Mouse (Mus musculus): ENCODE measurements around the gene Ppm1l. TPM values are rescaled to one million over a fixed set of nuclear protein-coding genes. Genes with fewer than 3 reads are reported as not detected.

Gene Ppm1l
- polyA plus RNA-seq, 1 experiment from 2014 or later: 9.6 TPM

DNA sequence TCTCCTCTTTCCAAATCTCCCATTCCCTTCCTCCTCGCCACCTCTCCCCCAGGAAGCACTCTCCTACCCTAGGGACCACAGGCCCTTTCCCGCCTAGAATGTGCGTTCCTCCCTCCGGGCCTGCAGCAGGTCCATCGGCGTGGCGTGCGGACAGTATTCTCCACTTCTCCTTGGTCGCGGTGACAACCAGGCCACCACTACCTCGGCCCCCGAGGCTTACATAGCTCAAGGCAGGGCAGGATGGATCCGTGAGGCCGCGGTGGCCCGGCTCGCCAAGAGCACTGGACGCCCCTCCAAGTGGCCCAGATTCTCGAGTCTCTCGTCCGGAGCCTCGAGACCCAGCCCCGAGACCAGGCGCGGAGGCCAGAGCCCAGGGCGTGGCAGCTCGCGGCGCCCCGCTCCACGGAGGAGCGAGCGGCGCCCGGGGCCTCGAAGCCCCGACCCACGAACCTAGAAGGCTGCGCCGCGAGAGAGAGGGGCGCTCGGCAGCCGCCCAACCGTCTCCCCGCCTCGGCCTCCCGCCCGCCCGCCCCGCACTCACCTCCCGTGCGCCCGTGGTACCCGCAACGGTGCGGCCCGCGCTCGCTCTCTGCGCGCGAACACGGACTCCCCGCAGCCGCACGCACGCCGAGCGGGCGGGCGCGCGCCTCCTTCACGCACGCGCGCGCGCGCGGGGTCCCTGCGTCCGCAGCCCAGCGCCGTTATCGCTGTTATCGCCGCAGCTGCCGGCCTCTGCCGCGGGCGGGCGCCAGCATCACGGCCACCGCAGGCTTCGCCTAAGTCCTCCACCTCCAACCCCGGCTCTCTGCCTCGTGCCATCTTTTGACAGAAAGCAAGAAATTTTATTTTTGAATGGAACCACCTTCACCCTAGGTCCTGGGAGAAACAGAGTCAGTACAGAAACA, 281.9 kb downstream of the Ppm1l start, which contains the start of gene B3galnt1:
Gene B3galnt1 (minus strand): TSS at position 700 of the 905 bp plus-strand sequence.
- Histone ChIP-seq H3K36me3 (no peaks in the 10 kb centered on the region), H3K27me3 (no peaks in the 10 kb centered on the region), H3K4me2 (peak within 1 kb of the TSS; percentile 77), H3K9ac (peak within 1 kb of the TSS; percentile 80), H3K4me1 (peaks cover 13% of the 10 kb centered on the region; the same call in 1 of the 2 replicates), H3K4me3 (peak within 1 kb of the TSS; percentile 64), H3K9me3 (no peaks in the 10 kb centered on the region), H3K27ac (peak within 1 kb of the TSS; percentile 76)
- peak; percentile 48 for ATAC-seq (ENCODE audit: insufficient number of reproducible peaks, low FRiP score, low TSS enrichment, low read depth)
- under 1% methylated on average over 93 of the region's 99 CpGs for WGBS

DNA sequence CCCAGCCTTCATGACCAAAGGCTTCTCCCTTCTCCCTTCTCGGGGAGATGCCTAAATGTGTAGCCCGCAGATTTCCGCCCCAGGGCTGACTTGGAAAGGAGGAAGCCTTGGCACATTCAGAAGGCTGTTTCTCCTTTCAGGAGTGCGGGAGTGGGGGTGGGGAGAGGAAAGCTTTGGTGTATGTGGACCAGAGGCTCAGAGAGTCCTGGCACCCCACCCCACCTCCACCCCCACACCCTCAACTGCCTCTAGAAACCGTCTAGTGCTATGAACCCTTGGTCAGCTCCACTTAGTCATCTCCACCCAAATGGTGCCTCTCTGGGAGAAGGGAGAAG, 282.5 kb downstream of the Ppm1l start:
- 7% methylated on average over 5 of the region's 5 CpGs for WGBS
- peak overlapping the region; percentile 77 for H3K4me2 ChIP-seq
- ATAC-seq (ENCODE audit: insufficient number of reproducible peaks, low FRiP score, low TSS enrichment, low read depth): peak; percentile 4; the same call in 1 of the 2 replicates

DNA sequence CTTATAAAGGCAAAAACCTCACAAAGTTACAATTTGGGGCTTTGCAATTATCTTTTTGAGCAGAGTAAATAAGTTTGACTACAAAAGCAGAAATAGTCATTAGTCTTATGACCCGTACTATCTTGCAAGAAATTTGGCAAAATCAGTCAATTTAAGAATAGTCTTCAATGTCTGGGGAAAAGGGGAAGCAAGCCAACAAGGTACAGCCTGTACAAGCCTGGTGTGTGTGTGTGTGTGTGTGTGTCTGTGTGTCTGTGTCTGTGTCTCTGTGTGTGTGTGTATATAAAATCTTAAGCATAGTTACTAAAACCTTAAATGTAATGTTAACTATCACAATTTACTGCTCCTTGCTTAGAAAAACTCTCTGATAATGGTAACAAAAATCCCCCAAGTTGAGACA, 290.3 kb downstream of the Ppm1l start:
- no peak overlapping the region for H3K9ac ChIP-seq
- H3K4me3 ChIP-seq: no peak overlapping the region
- no peaks in the 10 kb centered on the region for H3K27me3 ChIP-seq
- no peak overlapping the region for H3K27ac ChIP-seq
- 59% methylated on average over 1 of the region's 1 CpGs for WGBS
- H3K4me1 ChIP-seq: no peaks in the 10 kb centered on the region
- H3K4me2 ChIP-seq: no peak overlapping the region
- no peaks in the 10 kb centered on the region for H3K36me3 ChIP-seq
- no peak for ATAC-seq (ENCODE audit: insufficient number of reproducible peaks, low FRiP score, low TSS enrichment, low read depth)
- no peaks in the 10 kb centered on the region for H3K9me3 ChIP-seq

More for the DNA sequence above, 282.5 kb downstream of the Ppm1l start:
- H3K4me3 ChIP-seq: peak overlapping the region; percentile 64
- H3K9me3 ChIP-seq: no peaks in the 10 kb centered on the region
- peak overlapping the region; percentile 80; the same call in 1 of the 2 replicates for H3K9ac ChIP-seq
- H3K36me3 ChIP-seq: no peaks in the 10 kb centered on the region
- H3K27ac ChIP-seq: peak overlapping the region; percentile 76; the same call in 1 of the 2 replicates
- no peaks in the 10 kb centered on the region for H3K27me3 ChIP-seq
- peaks cover 13% of the 10 kb centered on the region; the same call in 1 of the 2 replicates for H3K4me1 ChIP-seq

DNA sequence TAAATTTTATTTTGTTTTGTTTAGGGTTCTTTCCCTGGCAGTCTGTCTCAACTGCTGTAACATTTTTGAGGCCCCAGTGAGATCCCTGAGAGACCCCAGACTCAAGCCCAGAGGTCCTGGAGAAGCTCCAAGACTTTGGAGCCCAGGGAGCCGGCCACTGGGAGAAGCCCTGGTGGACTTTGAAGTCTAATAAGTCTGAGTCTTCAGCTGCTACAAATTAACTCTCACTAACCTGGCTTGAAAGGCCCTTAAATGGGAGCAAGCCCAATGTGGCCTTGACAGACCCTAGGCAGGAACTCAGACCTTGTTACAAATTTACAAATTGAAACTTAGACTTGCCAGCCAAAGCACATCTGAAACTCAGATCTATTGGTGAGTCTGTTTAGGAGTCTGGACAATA, 290.8 kb downstream of the Ppm1l start:
- H3K27ac ChIP-seq: no peak overlapping the region
- 23% methylated on average over 1 of the region's 1 CpGs for WGBS
- no peaks in the 10 kb centered on the region for H3K9me3 ChIP-seq
- H3K36me3 ChIP-seq: no peaks in the 10 kb centered on the region
- H3K4me3 ChIP-seq: no peak overlapping the region
- H3K9ac ChIP-seq: no peak overlapping the region
- H3K27me3 ChIP-seq: no peaks in the 10 kb centered on the region
- no peak for ATAC-seq (ENCODE audit: insufficient number of reproducible peaks, low FRiP score, low TSS enrichment, low read depth)
- H3K4me1 ChIP-seq: no peaks in the 10 kb centered on the region
- H3K4me2 ChIP-seq: no peak overlapping the region

DNA sequence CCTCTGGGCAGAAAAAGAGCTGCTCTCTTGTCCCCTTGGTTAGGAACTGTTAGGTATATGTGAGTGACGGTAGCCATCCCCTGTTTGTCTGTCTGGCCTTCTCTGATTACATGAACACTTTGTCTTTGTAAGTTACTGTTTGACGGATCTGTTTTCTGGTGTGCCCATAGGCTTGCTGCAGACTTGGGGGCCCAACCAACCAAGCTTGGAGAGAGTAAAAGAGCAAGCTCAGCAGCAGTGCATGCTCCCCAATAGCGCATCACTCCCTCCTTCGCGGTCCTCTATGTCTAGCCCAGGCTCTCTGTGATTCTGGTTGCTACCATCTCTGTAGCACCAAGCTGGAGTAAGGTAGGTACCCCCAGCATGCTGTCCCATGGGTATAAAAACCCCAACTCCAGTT, 291.2 kb downstream of the Ppm1l start:
- Histone ChIP-seq H3K4me1 (no peaks in the 10 kb centered on the region), H3K27me3 (no peaks in the 10 kb centered on the region), H3K36me3 (no peaks in the 10 kb centered on the region), H3K27ac (no peak overlapping the region), H3K9me3 (no peaks in the 10 kb centered on the region), H3K4me2 (no peak overlapping the region), H3K4me3 (no peak overlapping the region), H3K9ac (no peak overlapping the region)
- ATAC-seq (ENCODE audit: insufficient number of reproducible peaks, low FRiP score, low TSS enrichment, low read depth): no peak
- WGBS: 81% methylated on average over 5 of the region's 5 CpGs

Other genes with a start within 250 kb of the Ppm1l start
- gene Kpna4, start 189.7 kb upstream of the Ppm1l start, polyA plus RNA-seq (2015; fragmentation: Nextera tagmentation; extraction: Ambion mirVana): 27.5 and 32.3 TPM in 2 replicates
- not detected in 2 replicates for gene Arl14, start 94.4 kb upstream of the Ppm1l start, polyA plus RNA-seq (2015; fragmentation: Nextera tagmentation; extraction: Ambion mirVana)